Mouse (Mus musculus) G1E (cell line): ENCODE measurements at regions not wholly inside any gene's neighbourhood (a gene's known extent, or its start where the extent isn't known, plus 50 kb on each side); places are given as distances from the start of the nearest gene placed in this dataset.

Source experiments
- CTCF ChIP-seq: IDR thresholded peaks from 2 replicates; pipeline ENCODE4 v1.5.1; 2012; ENCODE audit warnings: low read depth, low read length, inconsistent platforms, mixed read lengths
- GATA1 ChIP-seq: IDR thresholded peaks from 2 replicates; pipeline ENCODE4 v1.6.1; 2012; ENCODE audit warnings: borderline replicate concordance, low read length, inconsistent platforms, mixed read lengths
- TAL1 ChIP-seq: conservative IDR thresholded peaks from 2 replicates; pipeline ENCODE4 v1.6.1; 2012; ENCODE audit warnings: low read depth, low read length, inconsistent platforms, mixed read lengths

- no peak for TF ChIP-seq CTCF
- no peak for TF ChIP-seq TAL1
- no peak for TF ChIP-seq GATA1
These were observed 85.4 kb downstream of the Cxcl12 start for GRCm38 (mm10) chr6:117253586-117254330.
